Mouse (Mus musculus): ENCODE measurements at regions not wholly inside any gene's neighbourhood (a gene's known extent, or its start where the extent isn't known, plus 50 kb on each side); places are given as distances from the start of the nearest gene placed in this dataset.

GRCm38 (mm10) chr17:9885110-9885509, 215.6 kb upstream of the Pabpc6 start:
- DNase-seq = no peak
- no peak overlapping the region for H3K27ac ChIP-seq
- no peak overlapping the region for H3K4me3 ChIP-seq
- no peak for TF ChIP-seq CTCF (IDR thresholded peaks at IDR 0.05)
- intact Hi-C loops (cut with DNase I) = no loop called here

GRCm38 (mm10) chr17:9882639-9883226, 213.2 kb upstream of the Pabpc6 start:
- intact Hi-C loops (cut with DNase I) = no loop called here
- no peak for TF ChIP-seq CTCF (IDR thresholded peaks at IDR 0.05)
- no peak for DNase-seq
- no peak overlapping the region for H3K27ac ChIP-seq
- no peak overlapping the region for H3K4me3 ChIP-seq

- intact Hi-C loops (cut with DNase I) = no loop called here
- Histone ChIP-seq H3K4me3 (no peak overlapping the region), H3K27ac (peak overlapping the region; percentile 25; the same call in 1 of the 2 replicates)
- DNase-seq = no peak
- no peak for TF ChIP-seq CTCF (IDR thresholded peaks at IDR 0.05)
Measured at GRCm38 (mm10) chr17:9879556-9880206, 210.2 kb upstream of the Pabpc6 start.

GRCm38 (mm10) chr17:9873695-9874094, 204.2 kb upstream of the Pabpc6 start:
- no peak overlapping the region for H3K27ac ChIP-seq
- intact Hi-C loops (cut with DNase I) = no loop called here
- no peak for TF ChIP-seq CTCF (IDR thresholded peaks at IDR 0.05)
- no peak for DNase-seq
- no peak overlapping the region for H3K4me3 ChIP-seq

- no peak overlapping the region for H3K27ac ChIP-seq
- intact Hi-C loops (cut with DNase I) = no loop called here
- DNase-seq = no peak
- H3K4me3 ChIP-seq = no peak overlapping the region
- TF ChIP-seq CTCF (IDR thresholded peaks at IDR 0.05) = no peak
Measured at GRCm38 (mm10) chr17:9870237-9870636, 200.7 kb upstream of the Pabpc6 start.

GRCm38 (mm10) chr17:9868747-9869281, 199.3 kb upstream of the Pabpc6 start:
- TF ChIP-seq CTCF (IDR thresholded peaks at IDR 0.05) = no peak
- no peak overlapping the region for H3K4me3 ChIP-seq
- intact Hi-C loops (cut with DNase I) = no loop called here
- DNase-seq = no peak
- H3K27ac ChIP-seq = no peak overlapping the region

GRCm38 (mm10) chr17:9864254-9864653, 194.7 kb upstream of the Pabpc6 start:
- no peak for TF ChIP-seq CTCF (IDR thresholded peaks at IDR 0.05)
- Histone ChIP-seq H3K4me3 (no peak overlapping the region), H3K27ac (no peak overlapping the region)
- no peak for DNase-seq
- intact Hi-C loops (cut with DNase I) = no loop called here

- no peak for TF ChIP-seq CTCF (IDR thresholded peaks at IDR 0.05)
- Histone ChIP-seq H3K27ac (no peak overlapping the region), H3K4me3 (no peak overlapping the region)
- intact Hi-C loops (cut with DNase I) = no loop called here
- DNase-seq = no peak
Measured at GRCm38 (mm10) chr17:9861923-9862854, 192.7 kb upstream of the Pabpc6 start.

- DNase-seq = no peak
- no peak for TF ChIP-seq CTCF (IDR thresholded peaks at IDR 0.05)
- Histone ChIP-seq H3K4me3 (no peak overlapping the region), H3K27ac (no peak overlapping the region)
- intact Hi-C loops (cut with DNase I) = no loop called here
Measured at GRCm38 (mm10) chr17:9861346-9861745, 191.8 kb upstream of the Pabpc6 start.

GRCm38 (mm10) chr17:9848559-9849357, 179.2 kb upstream of the Pabpc6 start:
- DNase-seq = no peak
- intact Hi-C loops (cut with DNase I) = no loop called here
- H3K27ac ChIP-seq = 0 out of 2 replicates have a peak overlapping the region, but pooled peaks have one; percentile 20
- no peak for TF ChIP-seq CTCF (IDR thresholded peaks at IDR 0.05)
- no peak overlapping the region for H3K4me3 ChIP-seq

GRCm38 (mm10) chr17:9845451-9846075, 176.0 kb upstream of the Pabpc6 start:
- Histone ChIP-seq H3K27ac (peak overlapping the region; percentile 53), H3K4me3 (no peak overlapping the region)
- peak; percentile 49 for TF ChIP-seq CTCF (IDR thresholded peaks at IDR 0.05)
- intact Hi-C loops (cut with DNase I) = no loop called here
- no peak for DNase-seq

- TF ChIP-seq CTCF (IDR thresholded peaks at IDR 0.05) = no peak
- Histone ChIP-seq H3K4me3 (no peak overlapping the region), H3K27ac (no peak overlapping the region)
- intact Hi-C loops (cut with DNase I) = no loop called here
- no peak for DNase-seq
Measured at GRCm38 (mm10) chr17:9841103-9841502, 171.6 kb upstream of the Pabpc6 start.

Data from gastrocnemius, adult 2 months (tissue).